Mouse (Mus musculus): Measurements from ENCODE around the gene Pcx.

DNA sequence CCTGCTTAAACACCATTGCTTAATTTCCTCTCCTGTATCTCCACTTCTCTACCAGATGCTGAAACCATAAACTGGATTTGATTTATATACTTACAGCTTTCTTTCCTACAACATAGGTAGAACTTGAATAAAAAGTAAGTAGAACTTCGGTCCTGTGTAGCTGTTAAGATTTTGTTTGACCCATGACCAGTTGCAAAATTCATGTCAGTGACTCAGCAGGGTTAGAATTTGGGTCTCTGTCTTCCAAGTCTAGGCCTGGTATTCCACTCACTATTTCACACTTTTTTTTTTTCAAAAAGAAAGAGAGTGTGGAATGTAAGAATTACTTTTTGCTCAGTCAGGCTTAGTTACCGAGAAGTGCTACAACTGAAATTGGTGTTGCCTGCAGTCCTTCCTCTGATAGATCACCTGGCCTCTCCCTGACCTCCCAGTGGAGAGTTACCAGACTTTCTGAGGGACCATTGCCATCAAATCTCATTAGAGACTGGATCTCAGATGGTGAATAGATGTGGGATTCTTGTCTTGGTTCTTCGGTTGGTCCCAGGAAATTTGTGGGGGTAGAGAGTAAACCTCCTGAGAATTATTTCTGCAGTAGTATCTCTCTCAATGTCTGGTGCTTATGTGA lies 11.3 kb downstream of the Pcx start:
- no peak for TF ChIP-seq POLR2A (IDR thresholded peaks at IDR 0.05; ENCODE audit: low read depth, low read length)
- no peak for TF ChIP-seq CTCF (conservative IDR thresholded peaks at IDR 0.05; ENCODE audit: insufficient read depth, insufficient read length, low read depth, low read length)

Data from kidney, adult 2 months (tissue).